Mouse (Mus musculus) liver, embryonic 13.5 days (tissue): ENCODE measurements at regions not wholly inside any gene's neighbourhood (a gene's known extent, or its start where the extent isn't known, plus 50 kb on each side); places are given as distances from the start of the nearest gene placed in this dataset. TPM values are rescaled to one million over a fixed set of nuclear protein-coding genes. Genes with fewer than 3 reads are reported as not detected.

Source experiments
- ATAC-seq: fragments of 200-750 bp; cut with Nextera tagmentation; 2 replicates; pipeline ENCODE4 v1.8.0; 2017; ENCODE audit warnings: low read depth, mild to moderate bottlenecking, moderate number of reproducible peaks, moderate library complexity
- DNase-seq: peaks from one replicate; pipeline ENCODE4 v3.0.0; 2022
- H3K27ac ChIP-seq: fragments of 300-500 bp; sonication (generic); 2 replicates; pipeline ENCODE4 v1.5.1; 2015; ENCODE audit warnings: moderate library complexity, mild to moderate bottlenecking, inconsistent platforms
- H3K27me3 ChIP-seq: fragments of 300-500 bp; sonication (generic); 2 replicates; pipeline ENCODE4 v1.6.1; 2015; ENCODE audit warnings: mild to moderate bottlenecking, inconsistent platforms
- H3K36me3 ChIP-seq: fragments of 300-500 bp; sonication (generic); 2 replicates; pipeline ENCODE4 v1.6.1; 2015; ENCODE audit warnings: mild to moderate bottlenecking, inconsistent platforms
- H3K4me1 ChIP-seq: fragments of 300-500 bp; sonication (generic); replicated peaks from 2 replicates; pipeline ENCODE4 v1.6.1; 2015; ENCODE audit warnings: inconsistent platforms
- H3K4me2 ChIP-seq: fragments of 300-500 bp; sonication (generic); 2 replicates; pipeline ENCODE4 v1.6.1; 2015; ENCODE audit warnings: inconsistent platforms, mild to moderate bottlenecking, moderate library complexity
- H3K4me3 ChIP-seq: fragments of 300-500 bp; sonication (generic); replicated peaks from 2 replicates; pipeline ENCODE4 v1.5.1; 2015; ENCODE audit warnings: mild to moderate bottlenecking, inconsistent platforms
- H3K9ac ChIP-seq: fragments of 300-500 bp; sonication (generic); 2 replicates; pipeline ENCODE4 v1.6.1; 2015; ENCODE audit warnings: mild to moderate bottlenecking, inconsistent platforms
- H3K9me3 ChIP-seq: fragments of 300-500 bp; sonication (generic); replicated peaks from 2 replicates; pipeline ENCODE4 v1.6.1; 2016; ENCODE audit warnings: inconsistent platforms
- WGBS: fragments of 180-500 bp; shearing (Covaris S2); methylation state at CpG from one replicate; pipeline ENCODE4 v1.1.7; 2015; ENCODE audit not compliant: insufficient replicate concordance; 5-methylcytosine and 5-hydroxymethylcytosine counted together
- microRNA-seq: library from miRNA; unstranded; fragments of <30 nt; microRNA quantifications from one replicate; pipeline ENCODE4, GENCODE M21; 2016

GRCm38 (mm10) chr15:22208991-22209390 is 339.8 kb upstream of the Cdh18 start:
- DNase-seq (no peak), ATAC-seq (no peak)
- Histone ChIP-seq H3K36me3 (no peaks in the 10 kb centered on the region), H3K27ac (no peak overlapping the region), H3K9ac (no peak overlapping the region), H3K4me1 (no peaks in the 10 kb centered on the region), H3K27me3 (no peaks in the 10 kb centered on the region), H3K4me2 (no peak overlapping the region), H3K4me3 (no peak overlapping the region), H3K9me3 (no peaks in the 10 kb centered on the region)
- WGBS: 61% methylated on average over 1 of the region's 1 CpGs

- H3K9ac ChIP-seq: no peak overlapping the region
- H3K4me3 ChIP-seq: no peak overlapping the region
- H3K9me3 ChIP-seq: no peaks in the 10 kb centered on the region
- ATAC-seq: no peak
- no peaks in the 10 kb centered on the region for H3K4me1 ChIP-seq
- H3K27ac ChIP-seq: no peak overlapping the region
- no peaks in the 10 kb centered on the region for H3K27me3 ChIP-seq
- no peak for DNase-seq
- H3K36me3 ChIP-seq: no peaks in the 10 kb centered on the region
- H3K4me2 ChIP-seq: no peak overlapping the region
- WGBS: 49% methylated on average over 4 of the region's 4 CpGs
Observed at GRCm38 (mm10) chr15:22232629-22233028, 316.2 kb upstream of the Cdh18 start.

GRCm38 (mm10) chr15:22280919-22281318 is 267.9 kb upstream of the Cdh18 start:
- no peak overlapping the region for H3K27ac ChIP-seq
- H3K27me3 ChIP-seq: no peaks in the 10 kb centered on the region
- H3K4me2 ChIP-seq: no peak overlapping the region
- H3K4me1 ChIP-seq: no peaks in the 10 kb centered on the region
- 91% methylated on average over 1 of the region's 1 CpGs for WGBS
- no peaks in the 10 kb centered on the region for H3K9me3 ChIP-seq
- no peak overlapping the region for H3K4me3 ChIP-seq
- DNase-seq (no peak), ATAC-seq (no peak)
- H3K9ac ChIP-seq: no peak overlapping the region
- no peaks in the 10 kb centered on the region for H3K36me3 ChIP-seq

GRCm38 (mm10) chr15:22311016-22311415 is 237.8 kb upstream of the Cdh18 start:
- Histone ChIP-seq H3K27me3 (no peaks in the 10 kb centered on the region), H3K27ac (no peak overlapping the region), H3K9me3 (no peaks in the 10 kb centered on the region), H3K4me2 (no peak overlapping the region), H3K9ac (no peak overlapping the region), H3K4me1 (no peaks in the 10 kb centered on the region), H3K4me3 (no peak overlapping the region), H3K36me3 (no peaks in the 10 kb centered on the region)
- DNase-seq (no peak), ATAC-seq (no peak)
- WGBS: 69% methylated on average over 5 of the region's 5 CpGs

- no peaks in the 10 kb centered on the region for H3K36me3 ChIP-seq
- ATAC-seq (no peak), DNase-seq (no peak)
- no peak overlapping the region for H3K4me3 ChIP-seq
- no peaks in the 10 kb centered on the region for H3K27me3 ChIP-seq
- H3K4me1 ChIP-seq: no peaks in the 10 kb centered on the region
- H3K4me2 ChIP-seq: no peak overlapping the region
- 65% methylated on average over 7 of the region's 7 CpGs for WGBS
- H3K9ac ChIP-seq: no peak overlapping the region
- H3K9me3 ChIP-seq: 0 out of 2 replicates have a peak, but pooled peaks cover 3% of the 10 kb centered on the region
- H3K27ac ChIP-seq: no peak overlapping the region
Observed at GRCm38 (mm10) chr15:22318992-22319391, 229.8 kb upstream of the Cdh18 start.

- no peak overlapping the region for H3K4me2 ChIP-seq
- no peaks in the 10 kb centered on the region for H3K36me3 ChIP-seq
- H3K4me1 ChIP-seq: no peaks in the 10 kb centered on the region
- DNase-seq (no peak), ATAC-seq (no peak)
- H3K9me3 ChIP-seq: no peaks in the 10 kb centered on the region
- H3K27me3 ChIP-seq: no peaks in the 10 kb centered on the region
- no peak overlapping the region for H3K9ac ChIP-seq
- 56% methylated on average over 3 of the region's 3 CpGs for WGBS
- no peak overlapping the region for H3K27ac ChIP-seq
- H3K4me3 ChIP-seq: no peak overlapping the region
Observed at GRCm38 (mm10) chr15:22338941-22339340, 209.9 kb upstream of the Cdh18 start.

- ATAC-seq (no peak), DNase-seq (no peak)
- Histone ChIP-seq H3K9ac (no peak overlapping the region), H3K9me3 (no peaks in the 10 kb centered on the region), H3K27me3 (no peaks in the 10 kb centered on the region), H3K36me3 (no peaks in the 10 kb centered on the region), H3K4me3 (no peak overlapping the region), H3K4me1 (no peaks in the 10 kb centered on the region), H3K4me2 (no peak overlapping the region), H3K27ac (no peak overlapping the region)
Observed at GRCm38 (mm10) chr15:22344321-22344720, 204.5 kb upstream of the Cdh18 start.

- Histone ChIP-seq H3K4me3 (no peak overlapping the region), H3K27me3 (no peaks in the 10 kb centered on the region), H3K36me3 (no peaks in the 10 kb centered on the region), H3K9me3 (peaks cover 4% of the 10 kb centered on the region; the same call in 1 of the 2 replicates), H3K27ac (no peak overlapping the region), H3K9ac (no peak overlapping the region), H3K4me2 (no peak overlapping the region), H3K4me1 (no peaks in the 10 kb centered on the region)
- DNase-seq: no peak
- ATAC-seq: no peak
- 59% methylated on average over 1 of the region's 1 CpGs for WGBS
Observed at GRCm38 (mm10) chr15:22351502-22351901, 197.3 kb upstream of the Cdh18 start.

Small RNA genes lying in the stretch of these regions (microRNA-seq; reads per million reads assigned to microRNA genes)
- gene Gm27525: not detected
